Mouse (Mus musculus) WW6 (cell line): ENCODE measurements around the gene Creld2.
A peak's percentile ranks its signal among the peaks of the same experiment; 100 is the strongest.

ENCODE experiments used
- DNase-seq: peaks from one replicate; pipeline ENCODE4 v3.0.0-alpha.2; 2013; ENCODE audit warnings: low read depth, low spot score

Gene Creld2

GRCm38 (mm10) chr15:88828800-88829705 lies 9.6 kb downstream of the Creld2 start:
- DNase-seq = no peak

GRCm38 (mm10) chr15:88829791-88830440 lies 10.5 kb downstream of the Creld2 start:
- no peak for DNase-seq

GRCm38 (mm10) chr15:88830696-88831095 lies 11.2 kb downstream of the Creld2 start:
- DNase-seq = no peak

- DNase-seq = no peak
These were observed 12.0 kb downstream of the Creld2 start for GRCm38 (mm10) chr15:88831482-88831881.

DNA sequence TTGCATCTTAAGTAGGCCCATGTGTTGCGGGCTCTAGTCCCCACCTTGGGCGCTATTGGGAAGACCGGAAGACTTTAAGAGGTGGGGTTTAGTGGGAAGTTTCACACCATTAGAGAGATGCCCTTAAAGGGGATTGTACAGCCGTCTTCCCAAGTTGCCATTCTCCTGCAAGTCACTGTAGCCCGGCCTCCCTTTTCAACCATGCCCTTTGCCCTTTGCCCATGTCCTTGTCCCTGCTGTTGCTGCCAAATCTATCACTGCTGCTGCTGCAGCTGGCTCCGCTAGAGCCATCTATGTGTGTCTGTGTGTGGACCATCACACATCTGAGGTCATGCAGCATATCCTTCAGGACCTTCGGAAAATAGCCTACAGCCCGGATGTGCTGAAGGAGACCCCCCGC lies 13.1 kb downstream of the Creld2 start:
- DNase-seq = no peak

DNA sequence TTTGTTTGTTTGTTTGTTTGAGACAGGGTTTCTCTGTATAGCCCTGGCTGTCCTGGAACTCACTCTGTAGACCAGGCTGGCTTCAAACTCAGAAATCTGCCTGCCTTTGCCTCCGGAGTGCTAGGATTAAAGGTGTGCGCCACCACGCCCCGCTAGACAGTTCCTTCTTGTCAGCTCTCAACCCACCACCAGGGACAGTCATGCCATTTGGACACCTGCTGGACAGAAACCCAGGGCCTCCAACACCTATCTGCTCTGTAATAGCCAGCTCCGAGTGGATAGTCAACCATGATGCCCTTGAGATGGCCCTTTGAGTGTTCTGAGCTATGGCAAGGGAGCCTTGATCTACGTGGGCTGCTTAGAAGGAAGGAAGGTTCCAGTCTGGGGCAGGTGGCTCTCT lies 16.6 kb downstream of the Creld2 start:
- DNase-seq = no peak

DNA sequence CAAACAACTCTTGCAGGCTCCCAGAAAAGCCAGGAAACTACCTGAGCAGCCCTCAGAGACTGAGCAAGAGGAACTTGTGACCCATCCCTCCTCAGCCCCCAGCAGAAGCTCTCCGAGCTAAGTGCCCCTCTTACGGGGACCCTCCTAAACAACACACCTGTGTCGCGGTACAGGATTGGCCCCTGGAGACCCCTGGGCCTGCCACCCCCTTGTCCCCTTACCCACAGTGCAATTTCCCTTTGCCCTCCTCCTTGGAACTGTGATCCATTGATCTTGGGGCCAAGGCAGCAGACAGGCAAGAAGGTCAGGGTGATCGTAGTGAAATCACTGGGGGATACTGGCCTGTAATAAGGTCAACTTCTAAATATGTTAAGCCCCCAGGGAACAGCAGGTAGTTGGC lies 17.1 kb downstream of the Creld2 start:
- DNase-seq = no peak

DNA sequence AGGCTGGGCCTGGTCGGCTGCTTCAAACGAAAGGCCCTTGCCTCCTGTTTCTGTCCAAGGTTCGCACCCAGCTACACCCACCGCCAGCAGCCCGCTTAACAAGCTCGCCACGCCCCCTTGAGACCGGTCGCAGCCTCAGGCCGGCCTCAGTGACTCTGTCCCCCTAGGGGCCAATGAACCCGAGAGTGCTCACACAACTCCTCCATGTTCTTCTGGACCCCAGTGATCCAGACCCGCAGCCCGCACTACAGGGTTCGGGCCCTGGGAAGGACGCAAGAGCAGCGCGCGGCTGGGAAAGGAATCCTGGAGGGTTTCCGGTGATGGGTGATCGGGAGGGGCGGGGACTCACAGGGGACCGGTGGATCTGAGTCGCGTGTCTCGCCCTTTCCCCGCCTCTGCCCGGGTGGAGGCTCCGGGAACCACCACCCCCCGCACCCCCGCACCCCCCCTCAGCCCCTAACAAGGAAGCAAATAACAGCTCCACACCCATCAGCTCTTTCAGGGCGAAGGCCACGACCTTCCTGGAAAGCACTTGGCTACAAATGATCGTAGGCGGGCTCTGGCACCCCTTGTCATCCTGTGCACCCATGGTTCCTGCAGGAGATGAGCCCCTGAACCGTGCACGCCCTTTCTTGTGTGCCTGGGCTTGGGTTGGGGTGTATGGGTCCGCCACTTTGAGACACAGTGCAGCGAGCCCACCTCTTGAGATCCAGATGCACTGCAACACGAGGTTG lies 17.9 kb downstream of the Creld2 start:
- peak; percentile 84 for DNase-seq

GRCm38 (mm10) chr15:88837977-88838376 lies 18.5 kb downstream of the Creld2 start:
- DNase-seq = no peak

GRCm38 (mm10) chr15:88839271-88839670 lies 19.8 kb downstream of the Creld2 start:
- DNase-seq = no peak

DNA sequence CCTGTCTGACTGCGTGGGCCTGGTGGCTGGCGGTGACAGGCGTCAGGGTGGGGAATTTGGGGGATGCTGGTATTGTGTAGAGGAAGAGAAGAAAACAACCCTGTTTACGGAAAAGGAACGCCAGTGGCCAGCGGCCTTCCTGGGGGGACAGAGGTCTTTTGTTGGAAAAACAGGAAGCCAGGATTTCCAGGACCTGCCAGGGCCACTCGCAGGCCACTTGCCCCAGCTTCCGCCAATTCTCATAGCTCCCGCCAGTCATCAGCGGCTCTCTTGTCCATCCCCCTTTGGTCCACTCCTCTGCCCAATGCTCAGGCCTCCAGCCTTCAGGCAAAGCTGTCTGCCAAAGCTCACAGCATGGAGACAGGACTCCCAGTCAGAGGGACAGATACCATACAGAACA lies 20.7 kb downstream of the Creld2 start:
- no peak for DNase-seq

GRCm38 (mm10) chr15:88841160-88841559 lies 21.7 kb downstream of the Creld2 start:
- no peak for DNase-seq

GRCm38 (mm10) chr15:88841580-88842299 lies 22.3 kb downstream of the Creld2 start:
- no peak for DNase-seq

GRCm38 (mm10) chr15:88842300-88842673 lies 22.8 kb downstream of the Creld2 start:
- no peak for DNase-seq

DNA sequence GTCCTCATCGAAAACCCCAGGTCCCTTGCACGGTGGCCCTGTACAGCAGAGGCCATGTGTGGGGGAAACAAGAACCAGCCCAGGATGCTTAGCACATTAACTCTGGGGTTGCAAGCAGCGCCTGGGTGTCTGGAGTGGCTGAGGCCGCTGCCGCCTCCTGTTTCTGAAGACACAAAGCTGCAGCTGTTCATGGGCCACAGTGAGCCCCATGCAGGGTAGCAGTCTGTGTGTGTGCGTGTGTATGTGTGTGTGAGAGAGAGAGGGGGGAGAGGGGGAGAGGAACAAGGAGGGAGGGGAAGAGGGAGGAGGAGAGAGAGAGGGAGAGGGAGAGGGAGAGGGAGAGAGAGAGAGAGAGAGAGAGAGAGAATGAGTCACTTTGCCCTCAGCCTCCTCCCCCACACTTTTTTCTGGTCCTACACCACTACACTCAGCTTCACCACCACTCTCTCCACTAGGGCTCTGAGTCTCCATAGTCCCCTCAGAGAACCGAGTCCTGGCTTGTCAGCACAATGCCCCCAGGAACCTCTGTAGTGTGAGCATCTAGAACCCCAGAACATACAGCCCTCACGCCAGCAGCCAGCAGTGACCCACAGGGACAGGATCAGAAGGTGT lies 24.1 kb downstream of the Creld2 start:
- no peak for DNase-seq

GRCm38 (mm10) chr15:88844966-88845365 lies 25.5 kb downstream of the Creld2 start:
- DNase-seq = no peak

- no peak for DNase-seq
These were observed 29.2 kb downstream of the Creld2 start for GRCm38 (mm10) chr15:88848661-88849060.

DNA sequence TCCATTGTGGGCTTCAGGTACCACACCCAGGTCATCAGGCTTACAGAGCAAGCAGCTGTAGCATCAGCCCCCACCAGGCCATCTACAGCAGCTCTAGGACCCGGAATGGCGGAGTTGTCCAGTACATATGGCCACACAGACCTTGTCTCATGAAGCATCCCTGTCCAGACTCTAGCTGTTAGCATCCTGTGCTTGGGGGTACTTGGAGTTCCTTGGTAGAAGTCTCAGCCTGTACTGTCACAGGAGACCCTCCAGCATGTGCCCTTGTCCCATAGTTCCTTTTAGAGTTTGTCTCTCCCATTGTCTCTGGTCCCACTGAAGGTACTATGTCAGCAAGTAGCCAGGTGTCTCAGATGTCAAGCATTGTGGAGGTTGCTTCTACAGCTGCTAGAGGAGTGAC lies 30.2 kb downstream of the Creld2 start:
- DNase-seq = no peak

GRCm38 (mm10) chr15:88850146-88850826 lies 30.8 kb downstream of the Creld2 start:
- DNase-seq = no peak

DNA sequence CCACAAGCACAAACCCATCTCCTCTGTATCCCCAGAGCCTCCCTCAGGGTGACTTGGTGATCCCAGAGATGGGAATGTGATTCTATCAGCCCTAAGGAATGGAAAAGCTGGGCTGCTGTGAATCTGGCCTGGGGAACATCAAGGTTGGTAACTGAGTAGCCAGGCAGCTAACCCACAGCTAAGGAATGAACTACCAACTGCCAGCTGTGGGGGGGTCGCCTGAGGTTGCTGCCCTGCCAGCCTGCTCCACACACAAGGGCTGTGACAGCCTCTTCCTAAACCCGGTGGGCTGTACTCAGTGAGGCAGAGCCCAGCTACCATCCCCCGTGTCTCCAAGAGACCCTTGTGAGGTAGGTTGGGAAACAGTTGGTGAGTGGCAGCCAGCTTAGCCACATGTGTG lies 31.6 kb downstream of the Creld2 start:
- no peak for DNase-seq
